Mouse (Mus musculus): ENCODE results near the gene Dhps. TPM values are rescaled to one million over a fixed set of nuclear protein-coding genes. Genes with fewer than 3 reads are reported as not detected.

The Dhps gene
- 26.0 and 30.8 TPM in 2 replicates for polyA plus RNA-seq (2012; rRNA removed)

DNA sequence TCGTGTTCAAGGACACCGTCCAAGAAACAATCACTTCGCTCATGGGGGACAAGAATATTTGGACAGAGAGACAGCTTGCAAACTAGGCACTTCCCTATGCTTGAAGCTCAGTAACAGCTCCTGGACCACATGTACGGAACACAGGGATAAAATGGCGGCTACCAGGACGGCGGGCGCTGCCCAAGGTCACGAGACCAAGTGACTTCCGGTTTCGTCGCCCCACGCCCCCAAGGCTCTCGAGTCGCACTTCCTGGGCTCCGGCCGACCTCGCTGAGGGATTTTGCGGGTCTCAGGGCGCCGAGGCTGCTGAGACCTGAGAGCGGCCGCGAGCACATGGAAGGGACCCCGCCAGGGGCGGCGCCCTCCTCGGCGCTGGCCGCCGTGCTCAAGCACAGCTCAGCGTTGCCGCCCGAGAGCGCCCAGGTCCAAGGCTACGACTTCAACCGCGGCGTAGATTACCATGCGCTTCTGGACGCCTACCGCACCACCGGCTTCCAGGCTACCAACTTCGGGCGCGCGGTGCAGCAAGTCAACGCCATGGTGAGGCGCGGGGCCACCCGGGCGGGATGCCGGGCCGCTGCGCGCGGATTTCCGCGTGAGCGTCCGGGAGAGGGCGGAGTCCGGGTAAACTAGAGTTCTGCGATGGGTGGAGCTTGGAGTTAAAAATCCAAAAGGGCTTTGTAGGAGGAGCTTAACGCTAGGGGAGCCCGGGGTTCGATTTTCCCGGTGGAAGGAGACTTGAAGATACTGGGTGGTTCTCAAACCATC lies at the start of gene Dhps:
Dhps (plus strand) TSS at position 244 of the 768 bp plus-strand sequence.
- peak; percentile 95 for DNase-seq
- Histone ChIP-seq H3K27ac (ENCODE audit: insufficient read depth, low read depth, low read length) (peak within 1 kb of the TSS; percentile 90), H3K27me3 (replicated peaks; ENCODE audit: control insufficient read depth, insufficient read depth, low read length) (no peaks in the 10 kb centered on the region), H3K36me3 (ENCODE audit: control insufficient read depth, insufficient read depth, low read length) (no peaks in the 10 kb centered on the region), H3K4me3 (ENCODE audit: insufficient read depth, low read depth, low read length) (peak within 1 kb of the TSS; percentile 76), H3K4me1 (ENCODE audit: control insufficient read depth, insufficient read depth, low read length) (peaks cover 10% of the 10 kb centered on the region; the same call in 1 of the 2 replicates)
- TF ChIP-seq CTCF (conservative IDR thresholded peaks at IDR 0.05; ENCODE audit: insufficient read depth, insufficient read length, low read depth, low read length): no peak
- peak; percentile 38 for TF ChIP-seq POLR2A (IDR thresholded peaks at IDR 0.05; ENCODE audit: low read depth, low read length)
- under 1% methylated on average over 68 of the region's 68 CpGs for WGBS

DNA sequence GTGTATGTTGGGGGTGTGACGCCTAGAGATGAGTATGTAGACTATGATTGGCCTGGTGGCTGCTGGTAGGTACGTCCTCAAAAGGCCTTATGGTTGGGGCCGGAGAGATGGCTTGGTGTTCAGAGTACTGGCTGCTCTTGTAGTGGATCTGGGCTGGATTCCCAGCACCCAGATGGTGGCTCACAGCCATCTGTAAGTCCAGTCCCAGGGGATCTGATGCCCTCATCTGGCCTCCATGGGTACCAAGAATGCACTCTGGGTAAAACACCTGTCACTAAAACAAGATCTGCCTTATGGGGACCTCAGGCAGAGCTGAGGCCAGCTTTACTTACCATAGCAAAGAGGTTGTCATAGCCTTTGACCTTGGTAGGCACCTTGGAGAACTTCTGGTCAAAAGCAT lies 47.7 kb upstream of the Dhps start:
- Histone ChIP-seq H3K27ac (ENCODE audit: insufficient read depth, low read depth, low read length) (no peak overlapping the region), H3K4me3 (ENCODE audit: insufficient read depth, low read depth, low read length) (0 out of 2 replicates have a peak overlapping the region, but pooled peaks have one; percentile 96), H3K36me3 (ENCODE audit: control insufficient read depth, insufficient read depth, low read length) (no peaks in the 10 kb centered on the region; the same call in 1 of the 2 replicates), H3K4me1 (ENCODE audit: control insufficient read depth, insufficient read depth, low read length) (peaks cover 19% of the 10 kb centered on the region), H3K27me3 (replicated peaks; ENCODE audit: control insufficient read depth, insufficient read depth, low read length) (no peaks in the 10 kb centered on the region)
- 93% methylated on average over 3 of the region's 3 CpGs for WGBS
- DNase-seq: no peak
- TF ChIP-seq CTCF (conservative IDR thresholded peaks at IDR 0.05; ENCODE audit: insufficient read depth, insufficient read length, low read depth, low read length): no peak
- no peak for TF ChIP-seq POLR2A (IDR thresholded peaks at IDR 0.05; ENCODE audit: low read depth, low read length)

DNA sequence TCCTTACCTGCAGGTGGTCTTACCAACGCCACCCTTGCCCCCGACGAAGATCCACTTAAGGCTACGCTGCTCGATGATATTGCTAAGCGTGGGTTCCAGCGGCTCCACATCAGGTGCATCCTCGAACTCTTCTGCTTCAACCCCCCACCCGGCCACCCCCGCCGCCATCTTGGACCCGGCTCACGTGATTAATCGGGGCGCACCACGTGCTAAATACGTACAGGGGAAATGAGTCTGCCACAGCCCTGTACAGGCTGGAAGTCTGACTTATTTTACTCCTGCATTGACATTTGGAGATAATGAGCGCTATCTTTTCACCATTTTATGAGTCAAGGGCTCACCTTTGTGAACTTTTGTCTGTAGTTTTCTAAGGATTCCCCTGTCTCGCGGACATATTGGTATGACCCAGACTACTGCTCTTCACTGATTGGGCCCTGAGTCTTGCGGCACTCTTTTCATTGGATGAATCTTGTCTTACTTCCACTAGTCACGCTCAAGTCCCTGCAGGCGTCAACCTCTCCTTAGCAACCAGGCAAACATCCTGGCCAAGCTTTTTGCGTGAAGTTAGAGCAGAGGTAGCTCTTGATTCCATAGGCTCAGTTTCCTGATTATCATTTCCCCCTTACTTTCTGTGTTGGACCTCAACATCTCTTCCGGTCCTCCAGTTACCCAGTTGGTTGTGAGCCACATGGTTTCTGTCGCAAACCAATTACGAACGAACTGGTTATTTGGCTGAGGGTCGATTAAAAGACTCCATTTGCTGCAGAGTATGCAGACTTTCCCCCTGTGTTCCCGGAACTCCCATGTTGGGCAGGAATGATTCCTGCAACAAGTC lies 46.2 kb upstream of the Dhps start, which contains the start of gene Asna1:
Asna1 (minus strand) TSS at position 184 of the 835 bp plus-strand sequence.
- peak within 1 kb of the TSS; percentile 96 for H3K4me3 ChIP-seq (ENCODE audit: insufficient read depth, low read depth, low read length)
- peak within 1 kb of the TSS; percentile 97 for H3K27ac ChIP-seq (ENCODE audit: insufficient read depth, low read depth, low read length)
- no peaks in the 10 kb centered on the region; the same call in 1 of the 2 replicates for H3K36me3 ChIP-seq (ENCODE audit: control insufficient read depth, insufficient read depth, low read length)
- H3K4me1 ChIP-seq (ENCODE audit: control insufficient read depth, insufficient read depth, low read length): peaks cover 23% of the 10 kb centered on the region
- 2% methylated on average over 30 of the region's 30 CpGs for WGBS
- no peaks in the 10 kb centered on the region for H3K27me3 ChIP-seq (replicated peaks; ENCODE audit: control insufficient read depth, insufficient read depth, low read length)
- TF ChIP-seq CTCF (conservative IDR thresholded peaks at IDR 0.05; ENCODE audit: insufficient read depth, insufficient read length, low read depth, low read length) (no peak), POLR2A (IDR thresholded peaks at IDR 0.05; ENCODE audit: low read depth, low read length) (peak; percentile 25)
- peak; percentile 95 for DNase-seq

DNA sequence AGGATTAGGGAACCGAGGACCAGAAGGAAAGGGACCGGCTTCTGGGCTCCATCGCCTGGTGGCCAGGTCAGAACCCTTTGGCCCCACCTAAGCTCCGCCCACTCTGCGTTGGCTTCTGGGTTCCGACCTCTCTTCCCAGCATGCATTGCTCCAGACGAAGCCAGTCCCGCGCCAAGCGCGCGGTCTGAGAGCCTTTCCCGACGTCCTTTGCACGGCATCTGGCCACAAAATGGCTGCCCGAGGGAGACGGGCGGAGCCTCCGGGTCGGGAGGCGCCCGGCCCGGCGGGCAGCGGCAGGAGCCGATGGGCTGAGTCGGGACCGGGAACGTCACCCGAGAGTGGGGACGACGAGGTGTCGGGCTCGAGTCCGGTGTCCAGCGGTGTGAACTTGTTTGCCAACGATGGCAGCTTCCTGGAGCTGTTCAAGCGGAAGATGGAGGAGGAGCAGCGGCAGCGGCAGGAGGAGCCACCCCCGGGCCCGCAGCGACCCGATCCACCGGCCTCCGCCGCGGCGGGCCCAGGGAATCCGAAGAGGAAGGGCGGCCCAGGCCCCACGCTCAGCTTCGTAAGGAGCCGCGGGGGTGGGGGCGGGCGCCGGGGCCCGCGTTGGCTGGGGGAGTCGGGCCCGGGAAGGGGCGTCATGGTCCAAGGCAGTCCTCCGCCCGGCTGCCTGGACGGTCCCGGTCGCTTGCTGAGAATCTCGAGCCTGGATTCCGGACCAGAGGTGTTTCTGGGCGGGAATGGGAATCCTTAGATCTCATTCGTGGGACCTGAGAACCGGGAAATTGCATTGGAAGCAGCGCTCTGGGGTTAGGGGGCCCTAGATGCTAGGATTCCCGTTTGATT lies 44.7 kb upstream of the Dhps start, which contains the start of gene Trir:
Trir (plus strand) TSS at position 154 of the 846 bp plus-strand sequence.
- DNase-seq: peak; percentile 99

DNA sequence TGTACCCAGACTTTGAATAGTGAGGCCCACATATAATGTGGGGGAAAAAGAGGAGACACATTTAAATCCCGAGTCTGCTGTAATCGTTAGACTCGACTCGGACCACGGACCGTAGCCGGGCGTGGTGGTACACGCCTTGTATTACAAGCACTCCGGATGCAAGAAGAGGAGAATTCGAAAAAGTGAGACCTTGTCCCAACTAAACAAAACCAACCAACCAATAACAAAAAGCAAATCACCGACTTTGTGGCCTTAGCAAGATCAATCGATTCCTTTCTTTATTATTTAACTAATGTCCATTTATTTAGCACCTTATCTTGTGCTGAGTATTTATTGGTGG lies 44.1 kb upstream of the Dhps start:
- no peaks in the 10 kb centered on the region; the same call in 1 of the 2 replicates for H3K36me3 ChIP-seq (ENCODE audit: control insufficient read depth, insufficient read depth, low read length)
- peaks cover 32% of the 10 kb centered on the region for H3K4me1 ChIP-seq (ENCODE audit: control insufficient read depth, insufficient read depth, low read length)
- TF ChIP-seq CTCF (conservative IDR thresholded peaks at IDR 0.05; ENCODE audit: insufficient read depth, insufficient read length, low read depth, low read length): no peak
- no peaks in the 10 kb centered on the region for H3K27me3 ChIP-seq (replicated peaks; ENCODE audit: control insufficient read depth, insufficient read depth, low read length)
- no peak for DNase-seq
- H3K4me3 ChIP-seq (ENCODE audit: insufficient read depth, low read depth, low read length): peak overlapping the region; percentile 91
- WGBS: under 1% methylated on average over 13 of the region's 13 CpGs
- peak overlapping the region; percentile 48; the same call in 1 of the 2 replicates for H3K27ac ChIP-seq (ENCODE audit: insufficient read depth, low read depth, low read length)

More for the DNA sequence above, 44.7 kb upstream of the Dhps start, which contains the start of gene Trir:
- under 1% methylated on average over 73 of the region's 75 CpGs for WGBS
- Histone ChIP-seq H3K4me1 (ENCODE audit: control insufficient read depth, insufficient read depth, low read length) (peaks cover 29% of the 10 kb centered on the region), H3K27me3 (replicated peaks; ENCODE audit: control insufficient read depth, insufficient read depth, low read length) (no peaks in the 10 kb centered on the region), H3K36me3 (ENCODE audit: control insufficient read depth, insufficient read depth, low read length) (no peaks in the 10 kb centered on the region; the same call in 1 of the 2 replicates), H3K27ac (ENCODE audit: insufficient read depth, low read depth, low read length) (peak within 1 kb of the TSS; percentile 95), H3K4me3 (ENCODE audit: insufficient read depth, low read depth, low read length) (peak within 1 kb of the TSS; percentile 91)
- TF ChIP-seq CTCF (conservative IDR thresholded peaks at IDR 0.05; ENCODE audit: insufficient read depth, insufficient read length, low read depth, low read length) (0 out of 2 replicates have a peak, but pooled peaks have one; percentile 11), POLR2A (IDR thresholded peaks at IDR 0.05; ENCODE audit: low read depth, low read length) (peak; percentile 84)

DNA sequence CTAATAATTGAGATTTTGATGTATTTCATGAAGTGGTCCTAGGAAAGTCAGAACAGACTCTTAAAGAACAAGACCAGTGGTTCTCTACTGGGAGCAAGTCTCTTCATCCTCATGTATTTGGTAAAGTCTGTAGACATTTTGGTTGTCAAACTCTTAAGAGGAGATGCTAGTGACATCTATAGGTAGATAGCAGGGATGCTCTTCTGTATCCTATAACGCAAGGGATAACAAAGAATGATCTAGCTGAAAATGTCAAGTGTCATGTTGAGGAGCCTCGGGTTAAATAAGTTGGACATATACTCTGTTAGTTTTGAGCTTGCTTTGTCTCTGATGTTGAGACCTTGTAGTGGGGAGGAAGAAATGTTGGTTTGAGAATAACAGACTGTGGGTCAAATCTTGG lies 43.6 kb upstream of the Dhps start:
- Histone ChIP-seq H3K4me3 (ENCODE audit: insufficient read depth, low read depth, low read length) (no peak overlapping the region; the same call in 1 of the 2 replicates), H3K4me1 (ENCODE audit: control insufficient read depth, insufficient read depth, low read length) (peaks cover 34% of the 10 kb centered on the region), H3K27me3 (replicated peaks; ENCODE audit: control insufficient read depth, insufficient read depth, low read length) (no peaks in the 10 kb centered on the region), H3K36me3 (ENCODE audit: control insufficient read depth, insufficient read depth, low read length) (no peaks in the 10 kb centered on the region; the same call in 1 of the 2 replicates), H3K27ac (ENCODE audit: insufficient read depth, low read depth, low read length) (no peak overlapping the region)
- 5% methylated on average over 2 of the region's 2 CpGs for WGBS
- no peak for DNase-seq
- TF ChIP-seq POLR2A (IDR thresholded peaks at IDR 0.05; ENCODE audit: low read depth, low read length): no peak
- no peak for TF ChIP-seq CTCF (conservative IDR thresholded peaks at IDR 0.05; ENCODE audit: insufficient read depth, insufficient read length, low read depth, low read length)

Measured in kidney, adult 2 months (tissue).